Mouse (Mus musculus) embryonic fibroblast, embryonic 13.5 days (primary cell): Measurements from ENCODE around the gene Ctf1.

Experiments
- CTCF ChIP-seq: IDR thresholded peaks from 2 replicates; pipeline ENCODE4 v1.5.1; 2011; ENCODE audit warnings: mild to moderate bottlenecking, control low read depth, low read length, moderate library complexity, borderline replicate concordance; ENCODE audit not compliant: insufficient read depth
- POLR2A ChIP-seq: IDR thresholded peaks from 2 replicates; pipeline ENCODE4 v1.6.1; 2011; ENCODE audit warnings: low read depth, mild to moderate bottlenecking, control low read depth, low read length, moderate library complexity

DNA sequence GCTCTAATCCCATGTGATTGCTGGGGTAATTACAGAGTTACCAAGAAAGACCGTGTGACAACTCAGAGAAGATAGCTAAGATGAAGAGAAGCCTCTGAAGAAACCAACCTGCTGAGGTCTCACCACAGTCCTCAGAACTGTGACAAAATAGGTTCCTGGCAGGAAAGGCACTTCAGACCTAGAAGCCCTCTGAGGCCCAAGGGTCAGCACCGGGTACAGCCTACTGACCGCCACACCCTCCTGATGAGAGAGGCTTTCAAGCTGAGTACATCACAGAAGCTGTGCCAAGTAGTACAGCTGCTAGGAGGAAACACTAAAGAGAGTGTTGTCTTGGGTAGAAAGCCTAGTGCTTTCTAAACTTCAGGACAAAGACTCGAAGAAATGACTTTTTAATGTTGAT lies 39.8 kb upstream of the Ctf1 start:
- TF ChIP-seq POLR2A = no peak
- TF ChIP-seq CTCF = no peak
